Mouse (Mus musculus) embryonic facial prominence, embryonic 15.5 days (tissue): Measurements from ENCODE around the gene Rab25. TPM values are rescaled to one million over a fixed set of nuclear protein-coding genes. Genes with fewer than 3 reads are reported as not detected.

Source experiments
- ATAC-seq: fragments of 200-750 bp; cut with Nextera tagmentation; 2 replicates; pipeline ENCODE4 v1.8.0; 2017; ENCODE audit warnings: low read depth, moderate TSS enrichment; ENCODE audit not compliant: insufficient number of reproducible peaks, low FRiP score, low TSS enrichment
- H3K27ac ChIP-seq: fragments of 300-500 bp; sonication (generic); replicated peaks from 2 replicates; pipeline ENCODE4 v1.5.1; 2015; ENCODE audit warnings: mild to moderate bottlenecking, inconsistent platforms
- H3K27me3 ChIP-seq: fragments of 300-500 bp; sonication (generic); 2 replicates; pipeline ENCODE4 v1.6.1; 2015; ENCODE audit warnings: inconsistent platforms
- H3K36me3 ChIP-seq: fragments of 300-500 bp; sonication (generic); 2 replicates; pipeline ENCODE4 v1.6.1; 2015; ENCODE audit warnings: mild to moderate bottlenecking, inconsistent platforms
- H3K4me1 ChIP-seq: fragments of 300-500 bp; sonication (generic); 2 replicates; pipeline ENCODE4 v1.6.1; 2015; ENCODE audit warnings: inconsistent platforms
- H3K4me2 ChIP-seq: fragments of 300-500 bp; sonication (generic); replicated peaks from 2 replicates; pipeline ENCODE4 v1.6.1; 2015; ENCODE audit warnings: mild to moderate bottlenecking, inconsistent platforms
- H3K4me3 ChIP-seq: fragments of 300-500 bp; sonication (generic); replicated peaks from 2 replicates; pipeline ENCODE4 v1.5.1; 2015; ENCODE audit warnings: mild to moderate bottlenecking, inconsistent platforms
- H3K9ac ChIP-seq: fragments of 300-500 bp; sonication (generic); 2 replicates; pipeline ENCODE4 v1.6.1; 2015; ENCODE audit warnings: inconsistent platforms
- H3K9me3 ChIP-seq: fragments of 300-500 bp; sonication (generic); replicated peaks from 2 replicates; pipeline ENCODE4 v1.6.1; 2016; ENCODE audit warnings: inconsistent platforms
- WGBS: fragments of 180-500 bp; shearing (Covaris S2); methylation state at CpG from one replicate; pipeline ENCODE4 v1.1.7; 2015; 5-methylcytosine and 5-hydroxymethylcytosine counted together
- polyA plus RNA-seq: library from polyadenylated mRNA; unstranded; fragments of >200 nt; fragmentation: Nextera tagmentation; extraction: Ambion mirVana; gene quantifications from 2 replicates; pipeline ENCODE4 v1.2.1, GENCODE M21; 2015

The Rab25 gene
- polyA plus RNA-seq, 1 experiment from 2014 or later, result 107 TPM

- Histone ChIP-seq H3K9ac (no peak overlapping the region), H3K4me3 (no peak overlapping the region), H3K27ac (peak overlapping the region; percentile 44), H3K4me2 (no peak overlapping the region), H3K27me3 (no peaks in the 10 kb centered on the region), H3K4me1 (peaks cover 69% of the 10 kb centered on the region), H3K9me3 (no peaks in the 10 kb centered on the region), H3K36me3 (peaks cover 45% of the 10 kb centered on the region)
- ATAC-seq, result no peak
- WGBS, result 9% methylated on average over 3 of the region's 3 CpGs
These were observed 8.7 kb downstream of the Rab25 start for GRCm38 (mm10) chr3:88539397-88539796.

- Histone ChIP-seq H3K4me2 (no peak overlapping the region), H3K9ac (no peak overlapping the region), H3K27me3 (no peaks in the 10 kb centered on the region), H3K4me3 (no peak overlapping the region), H3K36me3 (peaks cover 45% of the 10 kb centered on the region), H3K9me3 (no peaks in the 10 kb centered on the region), H3K4me1 (peaks cover 78% of the 10 kb centered on the region), H3K27ac (peak overlapping the region; percentile 39; the same call in 1 of the 2 replicates)
- 35% methylated on average over 9 of the region's 9 CpGs for WGBS
- no peak for ATAC-seq
These were observed 9.6 kb downstream of the Rab25 start for GRCm38 (mm10) chr3:88538271-88539145.

DNA sequence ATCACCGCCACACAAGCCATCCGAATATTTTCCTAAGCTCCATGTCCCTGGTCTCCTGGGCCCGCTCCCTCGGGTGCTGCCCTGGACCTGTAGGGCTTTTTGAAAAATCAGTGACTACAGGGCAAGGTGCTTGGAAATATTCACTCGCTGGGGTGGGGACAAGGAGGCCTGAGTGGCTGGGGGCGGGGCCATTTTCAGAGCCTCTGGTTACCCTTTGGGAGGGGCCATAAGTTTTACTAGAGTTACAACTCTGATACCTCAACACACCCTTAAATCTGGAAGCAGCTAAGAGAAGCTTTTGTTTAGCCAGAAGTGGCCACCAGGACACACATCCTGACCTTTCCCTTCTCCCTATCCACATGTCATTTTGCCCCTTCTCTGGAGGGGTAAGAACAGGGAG lies 11.0 kb downstream of the Rab25 start:
- Histone ChIP-seq H3K27me3 (no peaks in the 10 kb centered on the region), H3K9ac (0 out of 2 replicates have a peak overlapping the region, but pooled peaks have one; percentile 4), H3K36me3 (peaks cover 42% of the 10 kb centered on the region), H3K9me3 (no peaks in the 10 kb centered on the region), H3K4me3 (peak overlapping the region; percentile 86), H3K27ac (peak overlapping the region; percentile 55), H3K4me2 (peak overlapping the region; percentile 73), H3K4me1 (peaks cover 80% of the 10 kb centered on the region)
- no peak for ATAC-seq
- WGBS, result 55% methylated on average over 6 of the region's 6 CpGs

DNA sequence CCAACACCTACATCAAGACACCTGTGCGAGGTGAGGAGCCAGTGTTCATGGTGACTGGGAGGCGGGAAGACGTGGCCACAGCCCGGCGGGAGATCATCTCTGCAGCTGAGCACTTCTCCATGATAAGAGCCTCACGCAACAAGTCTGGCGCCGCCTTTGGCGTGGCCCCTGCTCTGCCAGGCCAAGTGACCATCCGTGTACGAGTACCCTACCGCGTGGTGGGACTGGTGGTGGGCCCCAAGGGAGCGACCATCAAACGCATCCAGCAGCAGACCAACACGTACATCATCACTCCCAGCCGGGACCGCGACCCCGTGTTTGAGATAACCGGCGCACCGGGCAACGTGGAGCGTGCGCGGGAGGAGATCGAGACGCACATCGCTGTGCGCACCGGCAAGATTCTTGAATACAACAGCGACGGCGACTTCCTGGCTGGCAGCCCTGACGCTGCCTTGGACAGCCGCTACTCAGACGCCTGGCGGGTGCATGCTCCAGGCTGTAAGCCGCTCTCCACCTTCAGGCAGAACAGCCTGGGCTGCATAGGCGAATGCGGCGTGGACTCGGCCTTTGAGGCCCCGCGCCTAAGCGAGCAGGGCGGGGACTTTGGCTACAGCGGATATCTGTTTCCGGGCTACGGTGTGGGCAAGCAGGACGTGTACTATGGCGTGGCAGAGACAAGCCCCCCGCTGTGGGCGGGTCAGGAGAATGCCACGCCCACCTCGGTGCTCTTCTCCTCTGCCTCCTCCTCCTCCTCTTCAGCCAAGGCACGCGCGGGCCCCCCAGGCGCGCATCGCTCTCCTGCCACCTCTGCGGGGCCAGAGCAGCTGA lies 11.8 kb downstream of the Rab25 start:
- H3K27ac ChIP-seq, result peak overlapping the region; percentile 55
- H3K9me3 ChIP-seq, result no peaks in the 10 kb centered on the region
- ATAC-seq, result 0 out of 2 replicates have a peak, but pooled peaks have one; percentile 1
- peak overlapping the region; percentile 73 for H3K4me2 ChIP-seq
- peaks cover 72% of the 10 kb centered on the region for H3K4me1 ChIP-seq
- H3K27me3 ChIP-seq, result no peaks in the 10 kb centered on the region
- 5% methylated on average over 63 of the region's 64 CpGs for WGBS
- H3K4me3 ChIP-seq, result peak overlapping the region; percentile 86
- peaks cover 42% of the 10 kb centered on the region for H3K36me3 ChIP-seq
- H3K9ac ChIP-seq, result peak overlapping the region; percentile 26; the same call in 1 of the 2 replicates

DNA sequence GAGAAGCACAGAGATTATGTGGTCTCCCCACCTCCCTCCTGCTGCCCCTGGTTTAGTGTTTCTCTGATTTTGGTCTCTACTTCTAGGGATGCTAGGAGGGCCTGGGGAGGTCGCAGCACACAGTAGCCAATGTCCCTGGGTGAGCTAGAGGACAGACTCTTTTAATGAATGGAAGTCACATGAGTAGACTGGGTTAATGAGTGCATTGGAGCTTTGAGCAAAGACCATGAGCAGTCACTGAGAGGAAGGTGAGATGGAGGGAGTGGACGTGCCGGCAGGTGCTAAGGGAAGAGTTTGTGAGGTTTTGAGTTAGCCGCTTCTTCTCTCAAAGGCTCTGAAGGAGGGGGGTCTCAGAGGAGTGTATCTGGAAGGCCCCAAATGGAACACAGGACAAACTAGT lies 12.6 kb downstream of the Rab25 start:
- Histone ChIP-seq H3K27me3 (no peaks in the 10 kb centered on the region), H3K9ac (0 out of 2 replicates have a peak overlapping the region, but pooled peaks have one; percentile 4), H3K4me1 (peaks cover 69% of the 10 kb centered on the region), H3K4me3 (peak overlapping the region; percentile 86), H3K4me2 (peak overlapping the region; percentile 73), H3K9me3 (no peaks in the 10 kb centered on the region), H3K27ac (0 out of 2 replicates have a peak overlapping the region, but pooled peaks have one; percentile 99), H3K36me3 (peaks cover 38% of the 10 kb centered on the region)
- 30% methylated on average over 4 of the region's 4 CpGs for WGBS
- ATAC-seq, result no peak

DNA sequence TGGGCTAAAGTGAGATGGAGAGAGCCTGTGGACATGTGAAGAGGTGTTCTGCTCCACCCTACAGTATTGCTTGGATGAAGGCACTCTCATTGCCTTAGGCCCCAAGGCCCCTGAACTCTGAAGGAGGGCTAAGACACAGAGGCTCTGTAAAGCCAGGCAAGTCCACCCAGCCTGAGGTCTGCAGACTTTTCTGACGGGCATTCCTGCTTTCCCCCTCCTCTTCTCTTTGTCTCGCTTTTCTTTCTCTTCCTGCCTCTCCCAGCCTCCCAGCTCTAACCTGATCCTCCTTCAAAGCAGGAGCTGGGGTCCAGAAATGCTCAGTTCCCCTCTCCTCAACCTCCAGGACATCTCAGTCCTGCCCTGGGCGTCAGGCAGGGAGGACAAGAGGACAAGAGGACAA lies 13.1 kb downstream of the Rab25 start:
- Histone ChIP-seq H3K9ac (0 out of 2 replicates have a peak overlapping the region, but pooled peaks have one; percentile 93), H3K9me3 (no peaks in the 10 kb centered on the region), H3K4me1 (peaks cover 69% of the 10 kb centered on the region), H3K36me3 (peaks cover 32% of the 10 kb centered on the region), H3K4me2 (peak overlapping the region; percentile 73), H3K27me3 (no peaks in the 10 kb centered on the region), H3K27ac (0 out of 2 replicates have a peak overlapping the region, but pooled peaks have one; percentile 99), H3K4me3 (peak overlapping the region; percentile 86)
- ATAC-seq, result no peak
- WGBS, result 13% methylated on average over 3 of the region's 3 CpGs

GRCm38 (mm10) chr3:88533706-88534105 lies 14.4 kb downstream of the Rab25 start:
- no peak for ATAC-seq
- WGBS, result 0% methylated on average over 4 of the region's 5 CpGs
- Histone ChIP-seq H3K4me3 (peak overlapping the region; percentile 86), H3K9ac (peak overlapping the region; percentile 93), H3K27ac (peak overlapping the region; percentile 99), H3K27me3 (no peaks in the 10 kb centered on the region), H3K9me3 (no peaks in the 10 kb centered on the region), H3K36me3 (peaks cover 28% of the 10 kb centered on the region), H3K4me2 (peak overlapping the region; percentile 73), H3K4me1 (peaks cover 74% of the 10 kb centered on the region)

- no peaks in the 10 kb centered on the region for H3K9me3 ChIP-seq
These were observed 15.2 kb downstream of the Rab25 start for GRCm38 (mm10) chr3:88532689-88533511.

GRCm38 (mm10) chr3:88532299-88532674 lies 15.8 kb downstream of the Rab25 start, which contains the start of gene Mex3a:
TSS of gene Mex3a (plus strand) at chr3:88532395.
- Histone ChIP-seq H3K27me3 (no peaks in the 10 kb centered on the region), H3K4me1 (peaks cover 73% of the 10 kb centered on the region), H3K36me3 (peaks cover 14% of the 10 kb centered on the region), H3K9me3 (no peaks in the 10 kb centered on the region), H3K27ac (peak within 1 kb of the TSS; percentile 99), H3K4me2 (peak within 1 kb of the TSS; percentile 73), H3K9ac (peak within 1 kb of the TSS; percentile 93), H3K4me3 (peak within 1 kb of the TSS; percentile 86)
- ATAC-seq, result no peak
- 0% methylated on average over 15 of the region's 31 CpGs for WGBS

More at GRCm38 (mm10) chr3:88532689-88533511, 15.2 kb downstream of the Rab25 start:
- Histone ChIP-seq H3K9ac (peak overlapping the region; percentile 93), H3K4me3 (peak overlapping the region; percentile 86), H3K27me3 (no peaks in the 10 kb centered on the region), H3K4me2 (peak overlapping the region; percentile 73), H3K36me3 (peaks cover 20% of the 10 kb centered on the region), H3K27ac (peak overlapping the region; percentile 99), H3K4me1 (peaks cover 73% of the 10 kb centered on the region)
- under 1% methylated on average over 40 of the region's 40 CpGs for WGBS
- peak; percentile 9 for ATAC-seq
